Mouse (Mus musculus): Measurements from ENCODE around the gene Arpp19.

Arpp19 gene

DNA sequence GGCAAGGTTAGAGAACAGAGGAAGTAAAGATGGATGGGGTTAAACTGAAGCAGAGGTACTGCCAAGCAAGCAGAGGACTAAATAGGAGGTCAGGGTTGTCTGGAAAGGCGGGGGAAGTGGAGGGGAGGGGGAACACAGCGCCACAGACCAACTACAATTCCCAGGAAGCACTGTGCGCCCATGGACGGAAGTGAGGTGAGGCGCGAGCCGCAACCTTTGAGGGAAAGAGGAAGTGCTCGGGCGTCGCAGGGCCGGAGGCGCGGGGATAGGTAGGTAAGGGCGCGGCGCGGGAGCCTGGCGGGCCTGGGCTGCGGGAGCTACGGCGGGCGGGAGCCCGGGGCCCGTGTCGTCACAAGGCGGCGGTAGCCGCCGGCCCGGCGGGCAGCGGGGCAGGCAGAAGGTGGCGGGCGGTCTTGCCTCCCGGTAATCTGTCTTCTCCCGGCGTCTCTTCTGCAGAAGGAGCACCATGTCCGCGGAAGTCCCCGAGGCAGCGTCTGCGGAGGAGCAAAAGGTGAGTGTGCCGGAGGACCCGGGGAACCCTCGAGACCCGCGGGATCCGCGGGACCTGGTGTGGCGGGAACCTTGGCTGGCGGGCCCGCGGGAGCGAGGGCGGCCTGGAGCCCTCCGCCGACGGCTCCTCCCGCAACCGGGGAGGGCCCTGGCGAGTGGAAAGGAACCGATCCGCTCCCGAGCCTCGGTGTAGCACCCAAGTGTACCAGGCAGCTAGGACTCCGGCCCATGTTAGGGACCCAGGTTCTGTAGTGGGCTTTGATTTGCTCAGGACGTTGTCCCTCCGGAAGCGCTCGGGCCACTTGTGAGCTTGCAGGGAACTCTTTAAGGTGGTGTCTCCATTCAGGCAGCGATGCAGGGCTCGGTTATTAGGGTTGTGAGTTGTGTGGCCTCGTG is at the start of gene Arpp19:
Arpp19 (plus strand) TSS at position 164 of the 906 bp plus-strand sequence.
- DNase-seq (ENCODE audit: low spot score in 2 of 2) = peak; percentile 79 to 83

DNA sequence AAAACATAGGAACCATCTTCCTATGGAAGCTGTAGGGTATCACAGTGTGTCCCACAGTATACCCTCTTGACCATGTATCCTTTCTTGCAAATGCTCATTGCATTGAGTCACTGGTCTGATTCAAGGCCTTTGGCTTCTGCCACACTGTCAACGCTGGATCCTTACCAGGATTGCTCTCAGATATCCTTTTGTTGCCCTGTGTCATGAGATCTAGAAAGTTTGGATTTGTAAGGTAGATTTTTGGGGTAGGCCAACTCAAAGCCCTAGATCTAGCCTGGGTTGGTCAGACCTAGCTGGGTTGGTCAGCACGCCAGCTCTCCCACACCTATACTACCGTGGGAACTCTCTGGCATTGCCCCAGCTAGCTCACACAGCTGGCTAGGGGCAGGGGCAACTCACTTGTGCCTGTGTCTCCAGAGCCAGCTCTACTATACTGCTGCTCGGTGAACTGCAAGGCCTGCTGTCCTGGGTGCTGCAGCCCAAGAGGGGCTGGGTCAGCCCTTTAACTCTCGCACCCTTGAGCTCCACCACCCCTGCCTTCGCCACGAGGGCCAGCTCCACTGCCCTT is 48.4 kb upstream of the Arpp19 start:
- DNase-seq (ENCODE audit: low spot score in 2 of 2) = no peak

DNA sequence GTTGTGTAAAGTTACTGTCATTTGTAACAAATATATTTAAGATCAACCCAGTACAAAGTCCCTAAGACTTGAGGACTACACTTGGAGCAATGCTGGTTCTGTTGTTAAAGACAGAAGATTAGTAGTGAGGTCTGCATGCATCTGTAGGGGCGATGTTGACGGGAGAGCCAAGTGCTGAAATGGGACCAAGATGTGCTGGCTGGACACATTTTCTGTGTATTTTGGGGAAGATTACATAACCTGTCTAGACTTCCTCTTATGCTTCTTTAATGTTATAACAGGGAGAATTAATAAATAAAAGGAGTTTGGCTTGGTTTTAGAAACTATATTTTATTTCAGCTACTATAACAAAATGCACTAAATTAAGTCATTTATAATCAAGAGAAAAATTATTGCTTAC is 47.4 kb upstream of the Arpp19 start:
- no peak for DNase-seq (ENCODE audit: low spot score in 2 of 2)

DNA sequence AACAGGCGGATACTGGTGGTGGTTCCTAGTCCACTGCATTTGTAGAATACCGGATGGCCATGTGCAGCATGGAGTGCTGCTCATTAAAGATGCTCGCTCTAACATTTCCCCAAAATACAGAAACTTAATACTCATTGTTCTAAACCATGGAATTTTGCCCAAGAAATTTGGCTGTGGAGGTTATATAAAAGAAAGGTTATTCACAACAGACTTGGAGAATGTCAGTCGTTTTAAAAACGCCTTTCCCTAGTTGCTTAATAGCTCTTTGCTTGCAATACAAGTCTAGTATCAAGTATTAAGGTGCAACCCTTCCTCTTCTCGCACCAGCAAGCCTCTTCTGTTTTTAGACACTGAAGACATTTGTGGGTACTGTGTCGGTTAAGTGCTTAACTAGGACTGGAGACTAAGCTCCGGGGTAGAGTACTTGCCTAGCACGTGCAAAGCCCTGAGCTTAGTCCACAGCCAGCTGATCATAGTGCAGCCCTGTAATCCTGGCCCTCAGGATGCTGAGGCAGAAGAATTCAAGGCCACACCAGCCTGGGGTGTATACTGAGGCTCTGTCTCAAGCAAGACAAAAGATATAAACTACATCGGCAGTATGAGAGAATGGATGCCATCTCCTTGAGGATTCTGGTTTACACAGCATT is 42.7 kb upstream of the Arpp19 start:
- DNase-seq (ENCODE audit: low spot score in 2 of 2) = no peak

DNA sequence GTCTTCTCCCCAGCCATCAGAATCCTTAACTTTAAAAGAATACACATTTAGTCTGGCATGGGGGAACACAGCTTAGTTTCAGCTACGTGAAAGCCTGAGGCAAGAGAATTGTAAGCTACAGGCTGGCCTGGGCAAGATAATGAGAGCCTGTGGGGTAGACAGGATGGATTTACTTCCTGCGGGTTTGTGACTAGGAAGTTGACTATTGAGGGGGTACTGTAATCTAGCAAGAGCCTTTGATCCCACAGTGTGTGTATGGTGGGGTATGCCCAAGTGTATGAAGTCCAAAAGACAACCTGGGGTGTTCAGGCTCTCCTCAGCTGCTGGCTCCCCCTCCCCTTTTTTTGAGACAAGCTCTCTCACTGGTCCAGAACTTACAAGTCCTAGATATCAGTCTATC is 41.1 kb upstream of the Arpp19 start:
- DNase-seq (ENCODE audit: low spot score in 2 of 2) = no peak

DNA sequence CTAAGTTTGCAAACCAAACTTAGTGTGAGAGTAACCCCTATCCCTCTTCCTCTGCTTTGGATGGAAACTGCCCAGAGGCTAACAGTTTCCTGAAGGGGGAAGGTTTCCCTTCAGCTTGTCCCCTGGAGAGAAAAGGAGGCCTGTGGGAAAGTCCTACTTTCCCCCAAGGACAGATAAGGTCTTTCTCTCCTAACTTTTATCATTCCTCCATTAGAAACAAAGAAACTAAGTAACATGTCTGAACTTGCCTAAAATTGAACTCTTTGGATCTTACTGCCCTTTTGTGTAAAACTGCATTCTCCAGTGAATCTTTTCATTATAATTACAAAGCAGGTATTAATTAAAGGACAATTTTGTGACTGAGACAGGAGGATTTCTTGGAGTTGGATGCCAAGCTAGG is 39.4 kb upstream of the Arpp19 start:
- no peak for DNase-seq (ENCODE audit: low spot score in 2 of 2)

DNA sequence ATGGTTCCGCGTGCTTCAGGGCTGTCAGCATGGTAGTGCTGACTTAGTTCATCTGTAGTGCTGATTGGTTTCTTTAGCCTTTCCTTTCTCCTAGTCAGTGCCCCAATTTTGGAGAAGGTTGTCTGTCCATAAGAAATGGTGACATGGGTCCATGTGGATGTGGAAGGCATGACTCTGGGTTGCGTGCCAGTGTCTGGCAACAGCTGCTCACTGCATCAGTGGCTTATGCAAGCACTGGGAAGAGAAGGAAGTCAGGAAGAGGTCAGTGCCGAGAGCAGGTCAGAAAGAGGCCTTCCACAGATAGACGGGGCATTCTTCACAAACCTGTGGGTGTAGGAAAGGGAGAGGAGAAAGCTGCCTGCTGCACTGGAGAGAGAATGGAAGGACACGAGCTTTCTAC is 36.4 kb upstream of the Arpp19 start:
- no peak for DNase-seq (ENCODE audit: low spot score in 2 of 2)

DNA sequence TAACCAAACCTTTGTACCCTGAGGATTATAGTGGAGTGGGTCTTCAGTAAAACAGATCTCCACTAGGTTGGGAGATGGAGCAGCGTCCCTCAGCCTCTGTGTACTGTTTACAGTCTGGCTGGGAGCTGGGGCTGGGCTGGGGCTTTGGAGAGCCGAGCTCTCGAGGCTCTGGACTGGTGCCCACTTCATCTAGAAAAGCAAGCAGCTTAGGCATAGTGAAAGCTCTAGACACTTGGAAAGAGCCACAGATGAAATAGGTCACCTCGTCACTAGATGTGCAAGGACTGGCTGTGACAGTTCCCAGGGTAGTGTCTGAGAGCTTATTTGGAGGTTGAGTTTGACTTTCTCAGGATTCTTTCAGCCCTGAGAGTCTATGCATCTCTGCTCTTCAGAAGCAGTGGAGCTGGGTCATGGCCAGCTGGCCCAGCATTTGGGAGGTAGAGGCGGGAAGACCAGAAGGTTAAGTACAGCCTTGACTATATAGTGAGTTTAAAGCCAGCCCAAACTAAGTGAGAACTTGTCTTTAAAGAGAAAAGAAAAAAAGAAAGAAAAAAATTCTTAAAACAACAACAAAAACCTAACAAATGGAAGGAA is 35.7 kb upstream of the Arpp19 start:
- no peak for DNase-seq (ENCODE audit: low spot score in 2 of 2)

DNA sequence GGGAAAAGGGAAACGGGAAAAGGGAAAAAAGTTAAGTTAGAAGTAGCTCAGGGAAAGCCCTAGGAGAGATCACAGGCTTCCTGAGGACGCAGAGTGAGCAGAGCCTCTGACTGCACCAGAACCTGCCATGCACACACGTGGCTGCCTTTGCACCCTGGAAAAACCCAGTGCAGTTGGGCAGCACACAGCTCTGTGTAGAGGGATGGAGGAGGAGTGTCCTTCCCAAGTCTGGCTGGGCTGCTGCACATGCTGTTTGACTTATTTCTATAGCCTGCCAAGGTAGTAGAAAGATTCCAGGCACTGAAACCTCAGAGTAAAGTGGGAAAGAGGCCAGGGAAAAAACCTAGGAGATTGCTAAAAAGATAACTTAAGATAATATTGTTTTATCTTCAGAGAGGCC is 35.2 kb upstream of the Arpp19 start:
- DNase-seq (ENCODE audit: low spot score in 2 of 2) = no peak

DNA sequence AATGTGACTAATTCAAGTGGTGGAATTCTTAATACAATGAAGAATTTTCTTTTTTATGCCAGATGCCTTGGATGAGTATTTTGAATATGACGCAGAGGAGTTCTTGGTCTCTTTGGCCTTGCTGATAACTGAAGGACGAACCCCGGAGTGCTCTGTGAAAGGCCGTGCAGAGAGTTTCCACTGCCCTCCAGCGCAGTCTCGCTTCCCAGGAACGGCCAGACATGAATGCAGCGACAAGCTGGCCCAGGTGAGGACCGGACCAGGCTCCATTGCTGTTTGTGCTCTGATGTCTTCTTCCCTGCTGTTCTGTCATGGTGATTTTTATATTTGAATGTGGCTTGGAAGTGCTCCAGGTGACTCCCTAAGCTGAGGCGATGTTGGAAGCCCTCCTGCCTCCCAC is 33.2 kb upstream of the Arpp19 start:
- no peak for DNase-seq (ENCODE audit: low spot score in 2 of 2)

DNA sequence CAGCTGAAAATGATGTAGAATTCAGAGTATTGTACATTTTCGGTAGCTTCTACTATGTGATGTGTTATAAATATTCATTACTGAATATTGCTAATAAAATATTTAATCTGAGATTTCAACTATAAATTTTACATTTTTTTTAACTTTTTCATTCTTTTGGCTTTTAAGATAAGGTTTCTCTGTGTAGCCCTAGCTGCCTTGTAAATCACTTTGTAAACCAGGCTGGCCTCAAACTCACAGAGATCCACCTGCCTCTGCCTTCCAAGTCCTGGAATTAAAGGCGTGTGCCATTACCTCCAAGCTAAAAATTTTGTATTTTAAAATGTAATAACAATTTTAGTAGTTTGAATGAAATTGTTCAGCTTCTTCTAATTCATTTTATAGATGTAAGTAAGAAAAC is 20.8 kb upstream of the Arpp19 start:
- no peak for DNase-seq (ENCODE audit: low spot score in 2 of 2)

DNA sequence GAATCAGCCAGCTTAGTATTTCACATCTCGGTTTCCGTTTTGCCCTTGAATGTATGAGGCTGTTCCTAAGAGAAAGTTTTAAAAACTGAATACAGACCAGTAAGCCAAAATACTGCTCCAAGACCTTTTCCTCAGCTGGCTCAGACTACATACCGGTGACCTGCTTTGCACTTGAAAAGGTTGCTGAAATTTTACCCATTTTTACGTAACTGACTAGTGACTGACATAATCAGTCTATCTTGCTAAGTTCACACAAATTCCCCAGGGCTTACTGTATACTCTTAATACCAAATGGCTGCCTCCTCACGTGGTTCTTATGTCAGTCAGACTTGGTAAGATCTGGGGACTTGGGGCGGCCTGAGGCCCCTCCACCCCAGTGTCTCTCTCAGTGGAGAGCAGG is 18.2 kb upstream of the Arpp19 start:
- no peak for DNase-seq (ENCODE audit: low spot score in 2 of 2)

DNA sequence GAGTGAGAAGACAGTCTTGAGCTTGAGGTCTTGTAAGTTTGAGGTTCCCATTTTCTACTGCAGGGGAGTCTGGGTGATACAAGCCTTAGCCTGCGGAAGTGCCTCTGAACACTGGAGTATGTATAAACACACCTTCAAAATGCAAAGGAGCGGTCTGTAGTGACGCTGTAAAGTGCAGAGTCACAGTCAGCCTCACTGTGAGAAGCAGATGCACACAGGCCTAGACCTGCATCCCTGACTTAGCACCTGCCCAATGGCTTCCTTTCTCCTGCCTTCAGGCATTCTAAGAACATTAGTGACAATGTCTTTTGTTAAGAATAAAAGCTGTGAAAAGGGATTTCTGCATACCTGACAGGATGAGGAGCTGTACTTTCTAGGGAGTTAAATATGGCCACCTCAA is 17.8 kb upstream of the Arpp19 start:
- DNase-seq (ENCODE audit: low spot score in 2 of 2) = no peak

DNA sequence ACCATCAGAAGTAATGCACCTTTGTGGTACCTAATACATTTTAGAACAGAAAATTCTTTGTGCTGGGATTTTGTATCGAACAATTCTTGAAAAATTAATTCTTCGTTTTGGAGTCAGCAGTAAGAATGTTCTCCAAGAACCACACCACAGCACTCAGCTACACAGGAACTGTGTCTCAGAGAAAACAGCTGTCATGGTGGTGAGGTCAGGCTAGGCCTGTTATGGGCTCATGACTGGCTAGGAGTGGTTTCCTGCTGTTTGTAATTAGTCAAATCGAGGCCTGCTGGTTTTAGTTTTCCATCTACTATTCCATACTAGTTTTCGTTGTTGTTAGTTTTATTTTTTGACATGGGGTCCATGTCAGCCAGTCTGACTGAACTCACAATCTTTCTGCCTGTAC is 16.9 kb upstream of the Arpp19 start:
- DNase-seq (ENCODE audit: low spot score in 2 of 2) = no peak

DNA sequence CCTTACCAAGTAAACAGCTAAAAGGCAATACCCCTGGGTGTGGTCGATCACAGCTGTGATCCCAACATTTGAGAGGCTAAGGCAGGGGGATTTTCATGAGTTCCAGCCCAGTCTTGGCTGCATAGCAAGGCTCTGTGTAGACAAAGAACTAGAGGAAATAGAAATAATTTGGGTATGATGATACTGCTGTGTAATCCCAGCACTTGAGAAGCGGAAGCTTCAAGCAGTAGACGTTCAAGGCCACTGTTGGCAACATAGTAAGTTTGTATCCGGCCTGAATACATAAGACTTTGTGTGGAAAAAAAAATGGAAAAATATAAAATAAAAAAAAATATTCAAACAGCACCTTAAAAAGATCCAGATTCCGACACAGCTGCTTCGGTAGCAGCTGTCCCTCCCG is 14.9 kb upstream of the Arpp19 start:
- no peak for DNase-seq (ENCODE audit: low spot score in 2 of 2)

DNA sequence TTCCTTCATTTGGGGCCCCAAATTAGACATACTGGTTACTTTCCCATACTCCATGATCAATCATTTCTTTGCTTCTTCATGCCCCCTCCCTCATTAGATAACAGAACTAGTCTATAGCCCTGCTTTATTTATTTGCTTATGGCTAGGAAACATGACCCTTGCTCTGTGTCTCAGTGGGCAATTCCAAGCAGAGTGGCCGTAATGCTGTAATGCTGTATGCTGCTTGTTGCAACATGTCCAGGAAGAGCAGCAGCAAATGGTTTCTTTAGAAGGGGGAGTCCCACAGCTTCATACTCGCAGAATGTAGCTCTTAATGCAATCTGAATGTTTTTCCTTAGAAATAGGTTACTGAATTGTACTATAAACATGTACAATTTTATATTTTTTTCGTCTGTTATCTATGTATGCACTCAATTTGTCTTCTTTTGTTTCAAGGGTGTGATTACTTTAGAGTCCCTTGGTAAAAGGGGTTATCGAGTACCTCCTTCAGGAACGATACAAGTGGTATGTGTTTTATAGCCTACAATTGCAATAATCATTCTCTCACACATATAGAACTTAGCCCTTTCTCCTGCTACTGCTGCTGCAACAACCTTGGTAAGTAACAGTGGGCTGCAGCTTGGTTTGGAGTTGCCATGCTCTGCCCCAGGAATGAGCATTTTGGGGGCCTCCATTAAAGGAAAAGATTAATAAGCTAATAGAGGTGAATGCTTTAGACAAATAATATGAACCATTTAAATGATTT is 14.1 kb upstream of the Arpp19 start:
- no peak for DNase-seq (ENCODE audit: low spot score in 2 of 2)

DNA sequence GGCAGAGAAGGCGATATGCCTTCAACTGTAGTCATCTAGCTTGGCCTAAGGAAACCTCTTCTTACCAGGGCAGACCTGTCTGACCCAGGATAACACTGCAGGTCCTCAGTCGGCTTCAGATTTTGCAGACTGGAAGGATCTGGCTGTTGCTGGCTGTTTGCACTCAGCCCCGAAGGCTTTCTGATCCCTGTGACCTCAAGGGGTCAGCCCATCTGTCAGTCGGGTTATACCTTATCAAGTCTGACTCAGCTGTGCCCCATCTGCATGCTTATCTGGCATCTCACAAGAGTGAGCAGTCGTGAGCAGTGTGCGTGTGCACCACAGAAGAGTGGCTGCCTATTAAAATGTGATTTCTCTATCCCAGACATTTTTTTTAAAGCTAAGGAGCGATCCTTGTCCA is 13.3 kb upstream of the Arpp19 start:
- DNase-seq (ENCODE audit: low spot score in 2 of 2) = no peak

DNA sequence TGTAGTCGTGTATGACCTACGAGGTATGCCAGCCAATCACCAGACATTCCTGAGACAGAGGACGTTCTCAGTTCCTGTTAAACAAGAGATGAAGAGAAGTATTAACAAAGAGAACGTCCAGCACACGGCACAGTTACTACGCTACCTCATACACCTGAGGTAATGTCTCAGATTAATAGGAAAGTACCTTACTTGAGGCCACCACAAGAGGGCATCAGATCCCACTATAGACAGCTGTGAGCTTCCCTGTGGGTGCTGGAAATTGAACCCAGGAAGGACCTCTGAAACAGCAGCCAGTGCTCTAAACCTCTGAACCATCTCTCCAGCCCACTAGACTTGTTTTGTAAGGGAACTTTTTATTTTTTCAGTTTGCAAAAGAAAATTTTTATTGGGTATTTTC is 11.7 kb upstream of the Arpp19 start:
- DNase-seq (ENCODE audit: low spot score in 2 of 2) = no peak

DNA sequence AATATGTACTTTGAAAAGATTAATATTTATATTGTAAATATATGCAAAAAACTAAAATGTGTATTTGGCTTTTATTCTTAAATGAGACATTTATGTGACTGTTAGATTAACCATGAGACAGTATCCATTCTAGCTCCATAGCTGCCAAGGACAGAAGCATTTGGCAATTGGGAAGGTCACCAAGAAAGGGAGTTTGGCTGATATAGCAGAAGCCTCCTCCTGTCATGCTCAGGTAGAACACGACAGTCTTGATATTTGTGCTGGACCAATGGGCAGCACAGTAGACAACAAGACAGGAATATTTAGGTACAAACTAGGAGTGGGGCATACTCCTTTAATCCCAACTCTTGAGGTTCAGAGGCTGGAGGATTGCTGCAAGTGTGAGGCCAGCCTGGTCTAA is 5.0 kb upstream of the Arpp19 start:
- no peak for DNase-seq (ENCODE audit: low spot score in 2 of 2)

DNA sequence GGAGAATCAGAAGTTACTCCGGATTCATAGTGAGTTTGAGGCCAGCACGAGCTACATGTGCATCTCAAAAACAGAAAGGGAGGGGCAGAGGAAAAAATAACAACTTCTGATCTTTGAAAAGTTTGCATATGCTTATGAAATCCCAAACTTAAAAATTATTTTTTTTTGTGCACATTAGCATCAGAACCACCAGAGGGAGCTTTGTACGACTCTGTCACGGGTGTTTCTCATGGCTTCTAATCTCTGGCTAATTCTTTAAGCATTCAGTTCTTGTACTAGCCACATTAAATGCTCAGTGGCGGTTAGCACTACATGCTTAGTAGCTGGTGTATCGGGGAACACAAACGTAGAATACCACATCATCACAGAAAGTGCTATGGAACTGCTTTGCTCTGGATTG is 4.3 kb upstream of the Arpp19 start:
- no peak for DNase-seq (ENCODE audit: low spot score in 2 of 2)

DNA sequence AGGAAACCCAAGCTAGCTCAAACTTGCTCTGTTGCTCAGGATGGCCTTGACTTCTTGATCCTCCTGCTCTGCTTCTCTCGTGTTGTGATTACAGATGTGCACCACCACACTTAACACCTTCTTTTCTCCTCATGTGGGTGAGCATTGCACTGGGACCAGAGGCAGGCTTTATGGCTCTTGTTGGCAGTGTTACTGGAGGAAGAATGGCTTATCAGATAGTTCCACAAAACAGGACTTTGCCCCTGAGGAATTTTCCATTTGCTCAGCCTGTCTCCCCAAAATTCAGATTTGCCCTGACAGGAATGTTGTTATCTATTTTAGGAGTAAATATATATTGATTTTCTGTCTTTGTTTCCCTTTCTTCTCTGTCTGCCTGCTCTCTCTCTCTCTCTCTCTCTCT is 2.7 kb upstream of the Arpp19 start:
- DNase-seq (ENCODE audit: low spot score in 2 of 2) = no peak

DNA sequence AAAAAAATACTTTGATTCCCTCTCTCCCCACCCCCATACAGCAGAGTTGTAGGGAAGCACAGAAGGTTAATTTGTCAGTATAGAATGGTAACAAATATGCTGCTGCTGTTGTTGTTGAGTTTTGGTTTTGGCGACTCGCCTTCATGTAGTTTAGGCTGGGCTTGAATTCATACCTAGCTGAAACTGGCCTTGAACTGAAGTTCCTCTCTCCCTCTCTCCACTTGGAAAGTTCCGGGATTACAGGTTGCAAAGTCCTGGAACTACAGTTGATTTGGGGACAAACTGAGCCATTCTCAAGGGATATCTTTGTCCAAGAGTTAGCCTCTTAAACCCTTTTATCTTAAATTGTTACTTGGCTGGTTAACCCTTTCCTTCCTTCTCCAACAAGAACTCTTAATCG is 1.5 kb upstream of the Arpp19 start:
- DNase-seq (ENCODE audit: low spot score in 2 of 2) = no peak

Measured in frontal cortex, postnatal 10 days (tissue).